Mouse (Mus musculus) macrophage (primary cell): ENCODE measurements around the gene Tulp2. TPM values are rescaled to one million over a fixed set of nuclear protein-coding genes. Genes with fewer than 3 reads are reported as not detected.

Experiments
- polyA plus RNA-seq: library from polyadenylated mRNA; stranded (reverse); fragments of 250-400 nt; gene quantifications from 3 replicates; pipeline ENCODE4 v1.2.4, GENCODE M21; 2018; ENCODE audit warnings: inconsistent platforms

The Tulp2 gene
- polyA plus RNA-seq, 1 experiment from 2014 or later = not detected

Other genes starting within 250 kb of the Tulp2 start
- 88.2 to 139 TPM (median 131 TPM) in 3 replicates for gene Cd37, start 242.8 kb upstream of the Tulp2 start, polyA plus RNA-seq
- gene Slc6a16, start 240.8 kb upstream of the Tulp2 start, polyA plus RNA-seq = not detected in 3 replicates
- not detected in 3 replicates for gene Slc6a21, start 204.4 kb upstream of the Tulp2 start, polyA plus RNA-seq
- gene Trpm4, start 148.1 kb upstream of the Tulp2 start, polyA plus RNA-seq = 4.2 to 6.1 TPM (median 4.7 TPM) in 3 replicates
- gene Hrc, start 146.6 kb upstream of the Tulp2 start, polyA plus RNA-seq = not detected in 3 replicates
- 0.27 to 0.75 TPM in 2 of 3 replicates, not detected in the other for gene Ppfia3, start 114.9 kb upstream of the Tulp2 start, polyA plus RNA-seq
- gene Lin7b, start 111.3 kb upstream of the Tulp2 start, polyA plus RNA-seq = 0.50 TPM in 1 of 3 replicates, not detected in the others
- 174 to 235 TPM (median 186 TPM) in 3 replicates for gene Snrnp70, start 86.1 kb upstream of the Tulp2 start, polyA plus RNA-seq
- not detected in 3 replicates for gene Kcna7, start 76.2 kb upstream of the Tulp2 start, polyA plus RNA-seq
- gene Ntf5, start 68.2 kb upstream of the Tulp2 start, polyA plus RNA-seq = not detected in 3 replicates
- not detected in 3 replicates for gene Lhb, start 61.1 kb upstream of the Tulp2 start, polyA plus RNA-seq
- gene Gys1, start 47.0 kb upstream of the Tulp2 start, polyA plus RNA-seq = 7.1 to 9.5 TPM (median 7.3 TPM) in 3 replicates
- 14.9 to 41.5 TPM (median 18.7 TPM) in 3 replicates for gene Ruvbl2, start 43.8 kb upstream of the Tulp2 start, polyA plus RNA-seq
- gene Ftl1, start 22.0 kb upstream of the Tulp2 start, polyA plus RNA-seq = 15,351 to 37,573 TPM (median 32,957 TPM) in 3 replicates
- gene Bax, start 15.0 kb upstream of the Tulp2 start, polyA plus RNA-seq = 72.6 to 246 TPM (median 245 TPM) in 3 replicates
- gene Gm45808, start 4.9 kb downstream of the Tulp2 start, polyA plus RNA-seq = not detected in 3 replicates
- gene Dhdh, start 6.9 kb downstream of the Tulp2 start, polyA plus RNA-seq = 12.5 to 24.6 TPM (median 12.8 TPM) in 3 replicates
- gene Nucb1, start 28.5 kb downstream of the Tulp2 start, polyA plus RNA-seq = 298 to 734 TPM (median 400 TPM) in 3 replicates
- gene Ppp1r15a, start 44.4 kb downstream of the Tulp2 start, polyA plus RNA-seq = 21.4 to 32.3 TPM (median 27.6 TPM) in 3 replicates
- gene Plekha4, start 44.5 kb downstream of the Tulp2 start, polyA plus RNA-seq = 0.04 to 1.5 TPM (median 0.68 TPM) in 3 replicates
- gene Hsd17b14, start 73.0 kb downstream of the Tulp2 start, polyA plus RNA-seq = 0.78 to 5.8 TPM (median 1.3 TPM) in 3 replicates
- gene Bcat2, start 88.3 kb downstream of the Tulp2 start, polyA plus RNA-seq = 31.4 to 52.8 TPM (median 38.5 TPM) in 3 replicates
- not detected in 3 replicates for gene Fgf21, start 133.6 kb downstream of the Tulp2 start, polyA plus RNA-seq
- gene Fut1, start 135.4 kb downstream of the Tulp2 start, polyA plus RNA-seq = not detected in 3 replicates
- gene Izumo1, start 139.9 kb downstream of the Tulp2 start, polyA plus RNA-seq = not detected in 3 replicates
- 0.04 to 0.08 TPM (median 0.07 TPM) in 3 replicates for gene Rasip1, start 145.6 kb downstream of the Tulp2 start, polyA plus RNA-seq
- not detected in 3 replicates for gene Mamstr, start 158.1 kb downstream of the Tulp2 start, polyA plus RNA-seq
- not detected in 3 replicates for gene Fut2, start 184.5 kb downstream of the Tulp2 start, polyA plus RNA-seq
- gene Ntn5, start 202.1 kb downstream of the Tulp2 start, polyA plus RNA-seq = not detected in 3 replicates
- not detected in 3 replicates for gene Sec1, start 212.5 kb downstream of the Tulp2 start, polyA plus RNA-seq
- gene Car11, start 218.0 kb downstream of the Tulp2 start, polyA plus RNA-seq = 0.56 TPM in 1 of 3 replicates, not detected in the others
- 11.3 to 58.2 TPM (median 52.9 TPM) in 3 replicates for gene Dbp, start 223.2 kb downstream of the Tulp2 start, polyA plus RNA-seq
- 290 to 1,003 TPM (median 791 TPM) in 3 replicates for gene Rpl18, start 233.6 kb downstream of the Tulp2 start, polyA plus RNA-seq
- 47.1 to 55.5 TPM (median 51.5 TPM) in 3 replicates for gene Sphk2, start 236.1 kb downstream of the Tulp2 start, polyA plus RNA-seq
- not detected in 3 replicates for gene Fam83e, start 239.3 kb downstream of the Tulp2 start, polyA plus RNA-seq
- gene Spaca4, start 243.9 kb downstream of the Tulp2 start, polyA plus RNA-seq = not detected in 3 replicates